Mouse (Mus musculus): ENCODE measurements around the gene Tln2. TPM values are rescaled to one million over a fixed set of nuclear protein-coding genes. Genes with fewer than 3 reads are reported as not detected.
"Not testable (repeated sequence)": the region's sequence is repeated elsewhere in the genome, so short reads cannot be mapped to it uniquely, and the experiment has no call there.

Gene Tln2
- total RNA-seq, 2 experiments from 2014 or later, result 0.27 to 0.75 TPM

DNA sequence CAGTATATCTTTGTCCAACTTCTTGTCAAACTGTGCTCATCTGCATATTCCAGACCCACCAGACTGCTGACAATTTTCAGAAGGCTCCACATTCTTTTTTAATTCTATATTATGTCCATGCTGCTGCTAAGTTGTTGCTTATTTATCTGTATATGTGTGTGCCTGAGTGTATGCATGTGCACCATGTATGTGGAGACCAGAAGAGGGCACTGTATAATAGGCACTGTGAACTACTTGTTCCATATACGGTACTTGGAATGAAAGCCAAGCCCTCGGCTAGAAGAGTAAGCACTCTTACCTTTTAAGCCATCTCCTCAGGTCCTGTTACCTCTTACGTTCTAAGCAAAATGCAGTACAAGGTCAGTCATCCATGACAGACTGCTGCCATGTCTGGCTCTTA is 274.0 kb downstream of the Tln2 start:
- ATAC-seq (replicated peaks; ENCODE audit: poor library complexity), result no peak

DNA sequence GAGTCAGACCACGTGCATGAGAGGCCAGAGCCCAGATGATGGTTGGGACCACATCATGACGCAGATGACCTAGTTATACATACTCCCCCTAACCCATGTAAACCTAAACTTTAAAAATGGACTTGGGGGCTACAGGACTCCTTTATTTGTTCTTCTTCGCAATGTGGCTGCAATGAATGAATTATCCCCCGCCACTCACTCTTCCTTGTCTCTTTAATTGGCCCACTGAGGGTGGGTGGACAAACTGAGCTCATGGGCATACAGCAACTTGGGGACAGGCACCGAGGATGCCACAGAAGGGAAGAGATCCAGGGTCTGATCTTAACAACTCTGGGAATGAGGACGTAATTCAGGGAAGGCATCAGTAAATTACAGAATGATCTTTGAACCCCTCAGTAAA is 277.7 kb downstream of the Tln2 start:
- ATAC-seq (replicated peaks; ENCODE audit: poor library complexity), result no peak

DNA sequence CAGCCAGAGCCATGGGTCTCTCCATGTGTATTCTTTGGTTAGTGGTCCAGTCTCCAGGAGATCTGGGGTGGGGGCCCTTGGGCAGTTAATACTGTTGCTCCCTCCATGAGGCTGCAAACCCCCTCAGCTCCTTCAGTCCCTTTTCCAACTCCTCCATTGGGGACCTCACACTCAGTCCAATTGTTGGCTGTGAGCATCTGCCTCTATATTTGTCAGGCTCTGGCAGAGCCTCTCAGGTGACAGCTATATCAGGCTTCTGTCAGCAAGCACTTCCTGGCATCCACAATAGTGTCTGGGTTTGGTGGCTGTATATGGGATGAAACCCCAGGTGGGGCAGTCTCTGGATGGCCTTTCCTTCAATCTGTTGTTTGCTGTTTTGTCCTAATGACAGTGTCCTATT is 279.2 kb downstream of the Tln2 start:
- not testable (repeated sequence) for ATAC-seq (replicated peaks; ENCODE audit: poor library complexity)

GRCm38 (mm10) chr9:67276446-67276845 is 283.1 kb downstream of the Tln2 start:
- ATAC-seq (replicated peaks; ENCODE audit: poor library complexity), result no peak

GRCm38 (mm10) chr9:67274296-67274695 is 285.2 kb downstream of the Tln2 start:
- ATAC-seq (replicated peaks; ENCODE audit: poor library complexity), result no peak

- ATAC-seq (replicated peaks; ENCODE audit: poor library complexity), result no peak
Measured at GRCm38 (mm10) chr9:67273362-67273761, 286.1 kb downstream of the Tln2 start.

- no peak for ATAC-seq (replicated peaks; ENCODE audit: poor library complexity)
Measured at GRCm38 (mm10) chr9:67270734-67271133, 288.8 kb downstream of the Tln2 start.

DNA sequence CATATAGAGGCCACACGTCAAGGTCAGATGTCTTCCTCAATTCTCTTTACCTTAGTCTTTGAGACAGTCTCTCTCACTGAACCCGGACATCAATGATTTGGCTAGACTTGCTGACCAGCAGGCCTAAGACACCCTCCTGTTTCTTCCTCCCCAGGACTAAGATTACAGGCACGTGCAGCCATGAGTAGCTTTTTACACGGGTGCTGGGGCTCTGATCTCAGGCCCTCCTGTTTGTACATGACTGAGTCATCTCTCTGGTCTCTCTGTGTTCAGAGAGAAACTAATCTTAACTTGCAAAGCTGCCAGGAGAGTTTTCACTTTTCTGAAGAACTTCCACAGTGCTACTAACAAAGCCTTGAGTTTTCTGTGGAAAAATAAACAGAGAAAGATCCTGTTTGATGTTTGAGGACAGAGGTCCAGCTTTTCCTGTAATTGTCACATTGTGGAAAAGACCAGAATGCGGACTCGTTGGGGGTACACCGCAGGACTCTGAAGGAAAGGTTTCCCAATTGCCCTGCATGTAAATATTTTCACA is 289.4 kb downstream of the Tln2 start:
- ATAC-seq (replicated peaks; ENCODE audit: poor library complexity), result no peak

- no peak for ATAC-seq (replicated peaks; ENCODE audit: poor library complexity)
Measured at GRCm38 (mm10) chr9:67267276-67267990, 292.1 kb downstream of the Tln2 start.

DNA sequence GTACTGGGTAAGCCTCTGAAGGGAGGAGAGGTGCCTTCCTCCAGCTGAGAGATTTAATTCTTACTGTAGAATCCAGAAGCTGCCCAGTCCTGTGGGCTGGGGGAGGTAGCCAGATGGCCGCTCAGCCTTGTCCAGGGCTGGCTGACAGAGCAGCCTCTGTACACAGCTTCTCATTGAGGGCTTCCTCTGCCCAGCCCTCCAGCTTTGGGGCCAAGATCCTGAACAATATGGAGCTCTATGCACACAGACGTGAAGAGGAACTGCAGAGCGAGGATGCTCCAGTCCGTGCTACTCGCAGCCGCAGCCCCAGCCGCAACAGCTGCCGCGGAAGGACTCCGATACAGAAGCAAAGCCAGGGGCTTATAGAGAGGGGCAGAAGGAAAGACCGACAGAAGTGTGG is 294.0 kb downstream of the Tln2 start:
- ATAC-seq (replicated peaks; ENCODE audit: poor library complexity), result no peak

GRCm38 (mm10) chr9:67264896-67265295 is 294.6 kb downstream of the Tln2 start:
- ATAC-seq (replicated peaks; ENCODE audit: poor library complexity), result no peak

GRCm38 (mm10) chr9:67260835-67261599 is 298.5 kb downstream of the Tln2 start:
- no peak for ATAC-seq (replicated peaks; ENCODE audit: poor library complexity)

GRCm38 (mm10) chr9:67250141-67250540 is 309.4 kb downstream of the Tln2 start:
- no peak for ATAC-seq (replicated peaks; ENCODE audit: poor library complexity)

- ATAC-seq (replicated peaks; ENCODE audit: poor library complexity), result no peak
Measured at GRCm38 (mm10) chr9:67247365-67247950, 312.0 kb downstream of the Tln2 start.

GRCm38 (mm10) chr9:67245265-67245664 is 314.2 kb downstream of the Tln2 start:
- no peak for ATAC-seq (replicated peaks; ENCODE audit: poor library complexity)

GRCm38 (mm10) chr9:67241683-67242082 is 317.8 kb downstream of the Tln2 start:
- ATAC-seq (replicated peaks; ENCODE audit: poor library complexity), result no peak

DNA sequence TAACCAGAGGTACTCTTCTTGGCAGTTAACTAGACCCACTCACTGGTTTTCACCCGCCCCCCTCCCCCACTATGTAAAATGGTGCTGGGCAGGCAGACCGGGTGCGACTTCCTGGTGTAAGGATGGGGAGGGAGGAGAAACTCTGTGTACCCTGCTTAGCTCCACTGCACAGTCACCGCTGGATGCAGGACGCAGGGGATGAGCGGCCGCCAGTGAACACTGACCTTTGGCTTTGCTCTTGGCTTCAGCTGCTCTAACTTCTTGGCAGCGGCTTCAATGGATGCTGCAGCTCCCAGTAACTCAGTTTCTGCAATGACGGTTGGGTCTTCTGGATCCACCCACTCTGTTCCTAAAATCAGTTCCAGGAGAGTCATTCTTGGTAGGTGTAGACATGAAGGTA is 319.0 kb downstream of the Tln2 start:
- ATAC-seq (replicated peaks; ENCODE audit: poor library complexity), result no peak

- ATAC-seq (replicated peaks; ENCODE audit: poor library complexity), result no peak
Measured at GRCm38 (mm10) chr9:67236987-67237386, 322.5 kb downstream of the Tln2 start.

DNA sequence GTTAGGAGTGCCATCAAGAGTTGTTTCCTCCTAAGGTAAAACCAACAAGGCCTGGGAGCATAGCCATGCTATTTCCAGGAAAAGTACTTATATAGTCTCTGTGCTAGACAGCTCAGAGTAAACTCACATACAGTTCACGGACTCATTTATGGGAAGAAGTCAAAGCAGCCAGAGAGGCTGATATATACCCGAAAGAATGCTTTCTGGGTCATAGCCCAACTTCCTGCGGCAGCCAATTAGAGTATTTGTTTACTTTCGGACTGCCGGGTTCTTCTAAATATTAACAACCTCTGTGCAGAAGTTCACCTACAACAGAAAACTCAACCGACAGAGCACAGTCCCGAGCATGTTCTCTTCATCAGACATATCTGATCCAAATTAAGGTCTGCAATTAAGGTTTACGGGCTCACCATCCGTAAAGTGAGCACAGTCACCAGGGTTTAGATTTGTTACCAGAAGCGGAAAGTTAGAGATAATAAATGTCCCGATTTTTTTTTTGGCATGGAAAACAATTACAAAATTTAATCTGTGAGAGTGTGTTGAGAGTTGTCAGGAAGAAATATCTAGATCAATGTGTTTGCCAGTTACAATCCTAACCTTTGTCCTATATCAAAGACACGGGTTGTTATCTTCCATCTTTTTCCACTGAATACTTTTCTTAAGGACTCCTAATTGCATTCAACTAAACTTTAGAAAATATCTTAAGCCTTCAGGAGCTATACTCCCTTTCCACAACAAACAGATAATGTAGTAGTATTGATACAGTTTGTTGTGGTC is 323.9 kb downstream of the Tln2 start:
- ATAC-seq (replicated peaks; ENCODE audit: poor library complexity), result no peak

DNA sequence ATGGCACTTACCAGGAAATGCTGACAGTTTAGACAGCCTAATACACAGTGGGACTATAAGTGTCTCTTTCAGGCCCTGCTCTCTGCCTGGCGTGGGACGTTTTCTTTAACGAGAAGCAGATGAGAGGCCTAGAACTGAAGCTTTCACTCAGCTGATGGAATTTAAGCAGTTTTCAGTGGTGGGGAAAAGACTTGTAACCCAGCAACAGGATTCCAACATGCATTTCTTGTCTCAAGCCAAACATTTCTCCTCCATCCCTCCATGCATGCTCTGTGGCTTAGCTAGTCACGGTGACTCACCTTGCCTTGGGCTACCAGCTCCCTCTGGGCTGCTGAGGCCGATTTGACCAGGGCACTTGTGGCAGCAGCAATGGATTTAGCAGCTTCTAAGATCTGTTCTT is 330.5 kb downstream of the Tln2 start:
- ATAC-seq (replicated peaks; ENCODE audit: poor library complexity), result no peak

GRCm38 (mm10) chr9:67220388-67220787 is 339.1 kb downstream of the Tln2 start:
- no peak for ATAC-seq (replicated peaks; ENCODE audit: poor library complexity)
